Mouse (Mus musculus) stomach, embryonic 14.5 days (tissue): ENCODE measurements around the gene Gm5640. TPM values are rescaled to one million over a fixed set of nuclear protein-coding genes. Genes with fewer than 3 reads are reported as not detected.
"Not testable (repeated sequence)": the region's sequence is repeated elsewhere in the genome, so short reads cannot be mapped to it uniquely, and the experiment has no call there.

Experiments used
- ATAC-seq: fragments of 200-750 bp; cut with Nextera tagmentation; 2 replicates; pipeline ENCODE4 v1.8.0; 2017; ENCODE audit warnings: low read depth, moderate TSS enrichment; ENCODE audit not compliant: insufficient number of reproducible peaks, insufficient read depth, low FRiP score
- H3K27ac ChIP-seq: fragments of 300-500 bp; sonication (generic); 2 replicates; pipeline ENCODE4 v1.5.1; 2014; ENCODE audit warnings: mild to moderate bottlenecking, low read length, moderate library complexity, mixed read lengths
- H3K27me3 ChIP-seq: fragments of 300-500 bp; sonication (generic); 2 replicates; pipeline ENCODE4 v1.6.1; 2014; ENCODE audit warnings: low read length, control low read depth, mixed read lengths; ENCODE audit not compliant: control insufficient read depth, insufficient read depth
- H3K36me3 ChIP-seq: fragments of 300-500 bp; sonication (generic); 2 replicates; pipeline ENCODE4 v1.6.1; 2014; ENCODE audit warnings: mild to moderate bottlenecking, control low read depth, low read length, moderate library complexity, mixed read lengths; ENCODE audit not compliant: control insufficient read depth, insufficient read depth
- H3K4me1 ChIP-seq: fragments of 300-500 bp; sonication (generic); 2 replicates; pipeline ENCODE4 v1.6.1; 2014; ENCODE audit warnings: low read length, control low read depth, mixed read lengths; ENCODE audit not compliant: control insufficient read depth, insufficient read depth
- H3K4me2 ChIP-seq: fragments of 300-500 bp; sonication (generic); replicated peaks from 2 replicates; pipeline ENCODE4 v1.6.1; 2014; ENCODE audit warnings: low read depth, low read length, control low read depth
- H3K4me3 ChIP-seq: fragments of 300-500 bp; sonication (generic); 2 replicates; pipeline ENCODE4 v1.5.1; 2014; ENCODE audit warnings: low read depth, low read length, control low read depth
- H3K9ac ChIP-seq: fragments of 300-500 bp; sonication (generic); replicated peaks from 2 replicates; pipeline ENCODE4 v1.6.1; 2014; ENCODE audit warnings: low read depth, mild to moderate bottlenecking, control low read depth, low read length, moderate library complexity, mixed read lengths
- H3K9me3 ChIP-seq: fragments of 300-500 bp; sonication (generic); 2 replicates; pipeline ENCODE4 v1.6.1; 2016; ENCODE audit warnings: low read depth, low read length, control low read depth; ENCODE audit not compliant: control insufficient read depth
- WGBS: fragments of 180-500 bp; shearing (Covaris S2); extraction: QIAGEN DNeasy Blood & Tissue Kit; methylation state at CpG from one replicate; pipeline ENCODE4 v1.1.7; 2014; 5-methylcytosine and 5-hydroxymethylcytosine counted together
- polyA plus RNA-seq: library from polyadenylated mRNA; unstranded; fragments of >200 nt; fragmentation: Nextera tagmentation; extraction: Ambion mirVana; gene quantifications from 2 replicates; pipeline ENCODE4 v1.2.1, GENCODE M21; 2014

The Gm5640 gene
- not detected in 2 replicates for polyA plus RNA-seq

- H3K27ac ChIP-seq, H3K9ac ChIP-seq, H3K36me3 ChIP-seq, H3K9me3 ChIP-seq, ATAC-seq, H3K4me2 ChIP-seq, H3K4me1 ChIP-seq, H3K27me3 ChIP-seq, H3K4me3 ChIP-seq: not testable (repeated sequence)
- 46% methylated on average over 3 of the region's 5 CpGs for WGBS
These were observed at the start of gene Gm5640 for GRCm38 (mm10) chrX:74645466-74646323. Gene Gm5640, minus strand, starts transcription at chrX:74645635.

- H3K27me3 ChIP-seq, H3K9me3 ChIP-seq, H3K4me2 ChIP-seq, H3K4me3 ChIP-seq, H3K27ac ChIP-seq, ATAC-seq, H3K36me3 ChIP-seq, H3K9ac ChIP-seq, H3K4me1 ChIP-seq: not testable (repeated sequence)
- no CpG with 5 or more reads among the region's 1 CpGs for WGBS
These were observed 958 bp upstream of the Gm5640 start for GRCm38 (mm10) chrX:74646393-74646792.

GRCm38 (mm10) chrX:74592379-74592778, 53.1 kb downstream of the Gm5640 start, which contains the start of gene Olfr1325:
Gene Olfr1325, plus strand, starts transcription at chrX:74592679.
- no peak within 1 kb of the TSS for H3K4me3 ChIP-seq
- no peaks in the 10 kb centered on the region for H3K36me3 ChIP-seq
- no peaks in the 10 kb centered on the region for H3K9me3 ChIP-seq
- no peak within 1 kb of the TSS for H3K4me2 ChIP-seq
- H3K4me1 ChIP-seq = no peaks in the 10 kb centered on the region
- no peak for ATAC-seq
- no peaks in the 10 kb centered on the region for H3K27me3 ChIP-seq
- 88% methylated on average over 2 of the region's 2 CpGs for WGBS
- H3K27ac ChIP-seq = no peak within 1 kb of the TSS
- no peak within 1 kb of the TSS for H3K9ac ChIP-seq

Other genes with a start within 250 kb of the Gm5640 start
- gene G6pdx, start 216.4 kb downstream of the Gm5640 start, polyA plus RNA-seq = 78.4 and 79.1 TPM in 2 replicates
- gene Gm6880, start 164.2 kb downstream of the Gm5640 start, polyA plus RNA-seq = not detected in 2 replicates
- not detected in 2 replicates for gene Olfr1326-ps1, start 70.7 kb downstream of the Gm5640 start, polyA plus RNA-seq
- not detected in 2 replicates for gene Olfr1325, start 53.0 kb downstream of the Gm5640 start, polyA plus RNA-seq
- not detected in 2 replicates for gene Gm6890, start 95.3 kb upstream of the Gm5640 start, polyA plus RNA-seq
- gene Gm5936, start 191.6 kb upstream of the Gm5640 start, polyA plus RNA-seq = not detected in 2 replicates